Mouse (Mus musculus) forebrain, embryonic 11.5 days (tissue): ENCODE results near the gene Ada. TPM values are rescaled to one million over a fixed set of nuclear protein-coding genes. Genes with fewer than 3 reads are reported as not detected.

Experiments
- ATAC-seq: fragments of 200-750 bp; cut with Nextera tagmentation; replicated peaks from 2 replicates; pipeline ENCODE4 v1.8.0; 2017; ENCODE audit warnings: moderate TSS enrichment; ENCODE audit not compliant: low FRiP score
- DNase-seq: peaks from one replicate; pipeline ENCODE4 v3.0.0-alpha.2; 2017; ENCODE audit warnings: low spot score
- H3K27ac ChIP-seq: fragments of 300-500 bp; sonication (generic); 2 replicates; pipeline ENCODE4 v1.5.1; 2014; ENCODE audit warnings: low read depth, low read length
- H3K27me3 ChIP-seq: fragments of 300-500 bp; sonication (generic); 2 replicates; pipeline ENCODE4 v1.6.1; 2014; ENCODE audit warnings: mild to moderate bottlenecking, low read length, mixed read lengths; ENCODE audit not compliant: control insufficient read depth, insufficient read depth
- H3K36me3 ChIP-seq: fragments of 300-500 bp; sonication (generic); 2 replicates; pipeline ENCODE4 v1.6.1; 2014; ENCODE audit warnings: mild to moderate bottlenecking, low read length, moderate library complexity, mixed read lengths; ENCODE audit not compliant: control insufficient read depth, insufficient read depth
- H3K4me1 ChIP-seq: fragments of 300-500 bp; sonication (generic); replicated peaks from 2 replicates; pipeline ENCODE4 v1.6.1; 2014; ENCODE audit warnings: low read length, mixed read lengths; ENCODE audit not compliant: control insufficient read depth, insufficient read depth
- H3K4me2 ChIP-seq: fragments of 300-500 bp; sonication (generic); 2 replicates; pipeline ENCODE4 v1.6.1; 2014; ENCODE audit warnings: low read depth, mild to moderate bottlenecking, low read length, moderate library complexity, mixed read lengths; ENCODE audit not compliant: severe bottlenecking
- H3K4me3 ChIP-seq: fragments of 300-500 bp; sonication (generic); 2 replicates; pipeline ENCODE4 v1.5.1; 2014; ENCODE audit warnings: low read depth, low read length
- H3K9ac ChIP-seq: fragments of 300-500 bp; sonication (generic); 2 replicates; pipeline ENCODE4 v1.6.1; 2014; ENCODE audit warnings: low read length
- H3K9me3 ChIP-seq: fragments of 300-500 bp; sonication (generic); 2 replicates; pipeline ENCODE4 v1.6.1; 2016; ENCODE audit warnings: low read length, mixed read lengths; ENCODE audit not compliant: control insufficient read depth
- WGBS: fragments of 180-500 bp; shearing (Covaris S2); extraction: QIAGEN DNeasy Blood & Tissue Kit; methylation state at CpG from one replicate; pipeline ENCODE4 v1.1.7; 2014; 5-methylcytosine and 5-hydroxymethylcytosine counted together
- polyA plus RNA-seq: library from polyadenylated mRNA; unstranded; fragments of >200 nt; fragmentation: Nextera tagmentation; extraction: Ambion mirVana; gene quantifications from 2 replicates; pipeline ENCODE4 v1.2.1, GENCODE M21; 2014

Ada gene
- polyA plus RNA-seq, 1 experiment from 2014 or later = 8.1 TPM

DNA sequence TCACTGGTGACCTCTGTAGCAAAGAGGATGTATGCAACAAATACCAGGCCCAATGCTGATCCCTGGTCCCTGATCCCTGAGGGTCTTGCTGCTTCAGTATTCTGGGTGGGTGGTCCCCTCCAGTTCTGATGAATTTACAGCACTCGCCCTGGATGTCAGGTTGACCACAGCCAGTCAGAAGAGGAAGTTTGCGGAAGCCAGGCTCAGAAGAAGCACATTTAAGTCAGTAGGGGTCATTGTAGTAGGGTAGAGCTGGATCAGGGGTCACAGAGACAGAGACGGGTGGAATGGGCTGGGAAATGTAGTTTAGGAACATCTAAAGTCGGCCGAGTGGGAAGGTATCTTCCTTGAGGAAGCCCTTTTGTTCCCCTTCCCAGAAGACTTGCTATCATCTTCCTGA lies 4.2 kb upstream of the Ada start:
- ATAC-seq (no peak), DNase-seq (no peak)
- no peaks in the 10 kb centered on the region for H3K9me3 ChIP-seq
- no peaks in the 10 kb centered on the region for H3K36me3 ChIP-seq
- 82% methylated on average over 5 of the region's 5 CpGs for WGBS
- no peak overlapping the region for H3K9ac ChIP-seq
- no peak overlapping the region for H3K4me3 ChIP-seq
- H3K4me1 ChIP-seq = 0 out of 2 replicates have a peak, but pooled peaks cover 2% of the 10 kb centered on the region
- no peak overlapping the region for H3K4me2 ChIP-seq
- H3K27ac ChIP-seq = no peak overlapping the region
- H3K27me3 ChIP-seq = no peaks in the 10 kb centered on the region

GRCm38 (mm10) chr2:163744801-163745570 lies 5.1 kb downstream of the Ada start:
- no peak for ATAC-seq
- no peak overlapping the region for H3K4me3 ChIP-seq
- WGBS = 86% methylated on average over 10 of the region's 10 CpGs

GRCm38 (mm10) chr2:163743357-163743756 lies 6.7 kb downstream of the Ada start:
- Histone ChIP-seq H3K27me3 (no peaks in the 10 kb centered on the region), H3K9ac (no peak overlapping the region), H3K36me3 (no peaks in the 10 kb centered on the region), H3K9me3 (no peaks in the 10 kb centered on the region), H3K4me3 (no peak overlapping the region), H3K27ac (no peak overlapping the region), H3K4me2 (no peak overlapping the region), H3K4me1 (no peaks in the 10 kb centered on the region)
- DNase-seq (no peak), ATAC-seq (no peak)
- 71% methylated on average over 6 of the region's 6 CpGs for WGBS

More at GRCm38 (mm10) chr2:163744801-163745570, 5.1 kb downstream of the Ada start:
- no peaks in the 10 kb centered on the region for H3K36me3 ChIP-seq
- no peaks in the 10 kb centered on the region for H3K27me3 ChIP-seq
- H3K9ac ChIP-seq = no peak overlapping the region
- 0 out of 2 replicates have a peak, but pooled peaks cover 2% of the 10 kb centered on the region for H3K4me1 ChIP-seq
- no peak for DNase-seq
- no peak overlapping the region for H3K27ac ChIP-seq
- no peak overlapping the region for H3K4me2 ChIP-seq
- no peaks in the 10 kb centered on the region for H3K9me3 ChIP-seq

GRCm38 (mm10) chr2:163742656-163743055 lies 7.4 kb downstream of the Ada start:
- no peak overlapping the region for H3K4me2 ChIP-seq
- H3K9me3 ChIP-seq = no peaks in the 10 kb centered on the region
- H3K9ac ChIP-seq = no peak overlapping the region
- no peaks in the 10 kb centered on the region for H3K4me1 ChIP-seq
- H3K27ac ChIP-seq = no peak overlapping the region
- 82% methylated on average over 5 of the region's 5 CpGs for WGBS
- no peaks in the 10 kb centered on the region for H3K27me3 ChIP-seq
- H3K4me3 ChIP-seq = no peak overlapping the region
- DNase-seq = no peak
- ATAC-seq = no peak
- no peaks in the 10 kb centered on the region for H3K36me3 ChIP-seq

- Histone ChIP-seq H3K27me3 (no peaks in the 10 kb centered on the region), H3K27ac (no peak overlapping the region), H3K9me3 (no peaks in the 10 kb centered on the region), H3K4me3 (no peak overlapping the region), H3K4me1 (no peaks in the 10 kb centered on the region), H3K36me3 (no peaks in the 10 kb centered on the region; the same call in 1 of the 2 replicates), H3K9ac (no peak overlapping the region), H3K4me2 (no peak overlapping the region)
- no peak for DNase-seq
- 86% methylated on average over 6 of the region's 6 CpGs for WGBS
- no peak for ATAC-seq
Observed at GRCm38 (mm10) chr2:163735980-163736379, 14.1 kb downstream of the Ada start.

GRCm38 (mm10) chr2:163735163-163735562 lies 14.9 kb downstream of the Ada start:
- ATAC-seq (no peak), DNase-seq (no peak)
- 94% methylated on average over 9 of the region's 9 CpGs for WGBS
- Histone ChIP-seq H3K4me2 (no peak overlapping the region), H3K4me3 (no peak overlapping the region), H3K9ac (no peak overlapping the region), H3K27me3 (no peaks in the 10 kb centered on the region), H3K36me3 (no peaks in the 10 kb centered on the region; the same call in 1 of the 2 replicates), H3K9me3 (no peaks in the 10 kb centered on the region), H3K27ac (no peak overlapping the region), H3K4me1 (no peaks in the 10 kb centered on the region)

- Histone ChIP-seq H3K4me2 (no peak overlapping the region), H3K9me3 (no peaks in the 10 kb centered on the region), H3K9ac (no peak overlapping the region), H3K27me3 (no peaks in the 10 kb centered on the region), H3K4me1 (no peaks in the 10 kb centered on the region), H3K4me3 (no peak overlapping the region), H3K27ac (no peak overlapping the region), H3K36me3 (no peaks in the 10 kb centered on the region; the same call in 1 of the 2 replicates)
- DNase-seq (no peak), ATAC-seq (no peak)
- WGBS = 90% methylated on average over 11 of the region's 11 CpGs
Observed at GRCm38 (mm10) chr2:163732021-163732420, 18.0 kb downstream of the Ada start.

DNA sequence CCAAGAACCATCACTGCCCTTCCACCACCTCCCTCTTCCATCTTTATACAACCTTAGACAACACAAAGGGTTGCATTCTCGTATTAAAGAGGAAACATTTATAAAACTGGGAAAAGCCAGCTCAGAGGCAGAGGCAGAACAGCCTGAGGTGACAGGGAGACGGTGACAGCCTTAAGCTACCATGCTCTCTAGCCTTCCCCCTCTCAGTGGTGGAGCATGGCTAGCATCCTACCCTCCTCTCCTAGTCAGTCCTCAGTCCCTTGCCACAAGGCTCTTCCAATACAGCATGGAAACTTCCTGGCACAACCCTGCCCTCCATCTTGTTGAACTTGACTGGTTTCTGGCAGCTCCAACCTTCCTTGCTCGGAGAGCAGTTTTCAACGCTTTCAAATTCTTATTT lies 21.7 kb downstream of the Ada start:
- 92% methylated on average over 4 of the region's 4 CpGs for WGBS
- H3K27me3 ChIP-seq = no peaks in the 10 kb centered on the region
- no peak overlapping the region for H3K4me2 ChIP-seq
- no peak overlapping the region for H3K9ac ChIP-seq
- ATAC-seq (no peak), DNase-seq (no peak)
- H3K4me3 ChIP-seq = no peak overlapping the region
- no peaks in the 10 kb centered on the region for H3K4me1 ChIP-seq
- H3K9me3 ChIP-seq = no peaks in the 10 kb centered on the region
- H3K27ac ChIP-seq = no peak overlapping the region
- no peaks in the 10 kb centered on the region; the same call in 1 of the 2 replicates for H3K36me3 ChIP-seq
